Mouse (Mus musculus) G1E (cell line): ENCODE data around the gene Vwce. TPM values are rescaled to one million over a fixed set of nuclear protein-coding genes. Genes with fewer than 3 reads are reported as not detected.

Experiments
- ATAC-seq: 2 replicates; pipeline ENCODE4 v1.8.0; 2016; ENCODE audit warnings: mild to moderate bottlenecking; ENCODE audit not compliant: insufficient number of reproducible peaks, poor library complexity, low FRiP score, severe bottlenecking; ENCODE audit errors: extremely low read depth
- DNase-seq: peaks from one replicate; pipeline ENCODE4 v3.0.0; 2012; ENCODE audit warnings: low spot score
- H3K27me3 ChIP-seq: 2 replicates; pipeline ENCODE4 v1.6.1; 2012; ENCODE audit warnings: mild to moderate bottlenecking, low read length, inconsistent platforms; ENCODE audit not compliant: insufficient read depth
- H3K36me3 ChIP-seq: replicated peaks from 2 replicates; pipeline ENCODE3; 2012; ENCODE audit warnings: mild to moderate bottlenecking, inconsistent platforms
- H3K4me1 ChIP-seq: 2 replicates; pipeline ENCODE4 v1.6.1; 2012; ENCODE audit warnings: low read depth, low read length, inconsistent platforms, mixed read lengths; ENCODE audit not compliant: insufficient read depth
- H3K4me3 ChIP-seq: 2 replicates; pipeline ENCODE4 v1.5.1; 2012; ENCODE audit warnings: low read depth, mild to moderate bottlenecking, inconsistent platforms, low read length, moderate library complexity, mixed read lengths
- H3K9me3 ChIP-seq: replicated peaks from 2 replicates; pipeline ENCODE4 v1.6.1; 2012; ENCODE audit warnings: inconsistent platforms
- CTCF ChIP-seq: IDR thresholded peaks from 2 replicates; pipeline ENCODE4 v1.5.1; 2012; ENCODE audit warnings: low read depth, low read length, inconsistent platforms, mixed read lengths
- GATA1 ChIP-seq: IDR thresholded peaks from 2 replicates; pipeline ENCODE4 v1.6.1; 2012; ENCODE audit warnings: borderline replicate concordance, low read length, inconsistent platforms, mixed read lengths
- GATA2 ChIP-seq: IDR thresholded peaks from 2 replicates; pipeline ENCODE4 v1.6.1; 2012; ENCODE audit warnings: low read depth, low read length, inconsistent platforms, borderline replicate concordance
- POLR2AphosphoS5 ChIP-seq: IDR thresholded peaks from 2 replicates; pipeline ENCODE4 v1.6.1; 2012; ENCODE audit warnings: low read depth, low read length, inconsistent platforms; ENCODE audit not compliant: insufficient replicate concordance
- TAL1 ChIP-seq: conservative IDR thresholded peaks from 2 replicates; pipeline ENCODE4 v1.6.1; 2012; ENCODE audit warnings: low read depth, low read length, inconsistent platforms, mixed read lengths
- polyA plus RNA-seq: library from polyadenylated mRNA; stranded (reverse); fragments of >175 nt; gene quantifications from 2 replicates; pipeline ENCODE4 v1.2.3, GENCODE M21; 2012
- total RNA-seq, 2 experiments: library from RNA; stranded (forward) in 1 of 2; stranded (reverse) in 1 of 2; fragments of 200-1000 nt in 1 of 2; fragments of >200 nt in 1 of 2; fragmentation: Nextera tagmentation in 1 of 2; gene quantifications; 2 replicates each; pipeline ENCODE4 v1.2.3; 2014 to 2017

Gene Vwce
- total and polyA plus RNA-seq, 3 experiments, result 0.16 to 1.4 (median 0.24) TPM

DNA sequence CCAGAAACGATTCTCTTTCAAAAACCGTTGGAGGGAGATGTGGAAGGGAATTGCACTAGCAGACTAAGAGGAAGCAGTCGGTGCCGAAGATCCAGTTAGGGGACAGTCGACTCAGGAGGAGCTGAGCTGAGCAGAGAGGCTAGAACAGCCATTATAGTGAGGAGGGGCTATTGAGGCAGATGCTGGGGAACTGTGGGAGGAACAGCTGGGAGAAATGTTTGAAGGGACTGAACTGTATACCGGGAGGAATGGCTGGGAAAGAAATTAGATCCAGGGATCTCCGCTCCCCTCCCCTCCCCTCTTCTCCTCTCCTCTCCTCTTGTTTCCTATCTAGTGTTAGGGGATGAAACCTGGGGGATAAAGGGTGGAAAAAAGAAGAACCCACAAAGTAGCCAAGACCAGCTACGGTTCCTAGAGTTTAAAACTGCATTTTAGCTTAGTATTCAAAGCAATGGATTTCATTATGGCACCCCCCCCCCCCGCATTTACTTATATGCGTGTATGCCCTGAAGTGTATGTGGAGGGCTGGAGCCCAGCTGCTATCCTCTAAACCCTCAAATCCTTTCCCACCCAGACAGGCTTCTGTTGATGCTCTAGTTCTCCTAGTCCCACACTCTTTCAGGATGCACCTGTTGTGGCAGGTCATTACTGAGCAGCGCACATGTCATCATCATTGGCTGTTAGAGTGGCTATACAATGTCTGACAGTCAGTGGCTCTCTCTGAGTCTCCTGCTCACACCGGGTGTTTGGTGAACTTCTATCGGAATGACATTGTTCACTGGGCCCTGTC, 6.8 kb downstream of the Vwce start:
- ATAC-seq, result no peak
- DNase-seq, result no peak
- peaks cover 2% of the 10 kb centered on the region; the same call in 1 of the 2 replicates for H3K27me3 ChIP-seq
- peaks cover 12% of the 10 kb centered on the region for H3K36me3 ChIP-seq
- H3K9me3 ChIP-seq, result no peaks in the 10 kb centered on the region
- no peak for TF ChIP-seq TAL1
- TF ChIP-seq CTCF, result no peak
- no peak for TF ChIP-seq GATA1
- no peak for TF ChIP-seq POLR2AphosphoS5
- no peak for TF ChIP-seq GATA2
- H3K4me3 ChIP-seq, result no peak overlapping the region; the same call in 1 of the 2 replicates
- peaks cover 70% of the 10 kb centered on the region for H3K4me1 ChIP-seq

DNA sequence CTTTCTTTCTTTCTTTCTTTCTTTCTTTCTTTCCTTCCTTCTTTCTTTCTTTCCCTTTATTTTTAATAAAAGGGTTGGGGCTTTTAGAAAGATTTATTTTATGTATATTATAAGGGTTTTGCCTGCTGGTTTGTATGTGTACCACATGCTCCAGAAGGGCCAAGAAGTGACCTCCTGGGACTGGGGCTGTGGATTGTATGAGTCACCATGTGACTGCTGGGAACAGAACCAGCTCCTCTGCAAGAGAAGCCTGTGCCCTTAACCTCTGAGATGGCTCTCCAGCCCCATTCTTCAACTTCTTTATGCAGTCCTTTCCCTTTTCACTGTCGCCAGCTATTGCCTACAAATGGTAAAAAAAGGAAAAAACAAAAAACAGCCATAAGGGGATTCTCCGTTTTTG, 11.6 kb downstream of the Vwce start:
- no peak for DNase-seq
- Histone ChIP-seq H3K9me3 (no peaks in the 10 kb centered on the region), H3K27me3 (peaks cover 13% of the 10 kb centered on the region; the same call in 1 of the 2 replicates), H3K36me3 (no peaks in the 10 kb centered on the region), H3K4me1 (peaks cover 53% of the 10 kb centered on the region), H3K4me3 (no peak overlapping the region)
- no peak for ATAC-seq
- TF ChIP-seq CTCF (no peak), GATA1 (no peak), TAL1 (no peak), GATA2 (no peak), POLR2AphosphoS5 (no peak)

DNA sequence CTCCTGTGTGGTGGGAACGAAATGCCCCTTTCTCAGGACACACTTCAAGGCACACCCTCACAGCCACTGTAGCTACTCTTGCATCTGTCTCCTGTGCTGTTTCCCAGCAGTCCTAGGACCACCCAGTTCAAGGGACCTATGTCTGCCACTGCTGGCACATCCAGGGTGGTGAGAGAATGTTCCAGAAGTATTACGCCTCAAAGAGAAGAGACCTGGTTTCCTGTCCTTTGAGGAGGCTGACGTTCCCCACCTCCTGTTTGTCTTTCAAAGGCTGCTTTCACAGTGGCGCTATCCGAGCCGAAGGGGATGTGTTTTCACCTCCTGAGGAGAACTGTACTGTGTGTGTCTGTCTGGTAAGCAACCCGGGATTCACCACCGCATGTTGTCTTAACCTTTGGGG, 14.1 kb downstream of the Vwce start:
- Histone ChIP-seq H3K36me3 (no peaks in the 10 kb centered on the region), H3K4me3 (no peak overlapping the region), H3K4me1 (peaks cover 49% of the 10 kb centered on the region), H3K27me3 (peaks cover 13% of the 10 kb centered on the region; the same call in 1 of the 2 replicates), H3K9me3 (no peaks in the 10 kb centered on the region)
- no peak for DNase-seq
- no peak for ATAC-seq
- TF ChIP-seq POLR2AphosphoS5, result no peak
- no peak for TF ChIP-seq GATA2
- no peak for TF ChIP-seq TAL1

DNA sequence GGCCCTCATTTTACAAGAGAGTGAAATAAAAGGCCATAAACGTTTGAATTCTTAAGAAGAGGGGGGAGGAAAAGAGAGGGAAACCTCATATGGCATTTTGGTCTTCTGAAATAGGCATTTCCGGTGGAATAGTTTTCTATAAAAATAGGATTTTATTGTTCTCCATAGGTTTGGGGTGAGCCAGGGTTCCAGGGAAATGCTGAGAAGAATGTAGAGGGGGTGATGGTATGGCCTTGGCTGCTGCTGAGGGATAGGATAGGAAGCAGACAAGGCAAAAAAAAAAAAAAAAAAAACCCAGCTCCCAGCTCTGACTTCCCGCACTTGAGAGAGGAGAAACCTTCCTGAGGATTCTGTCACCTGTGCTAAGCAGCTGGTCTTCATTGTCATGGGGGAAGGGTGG, 22.0 kb downstream of the Vwce start:
- H3K4me1 ChIP-seq, result peaks cover 82% of the 10 kb centered on the region

DNA sequence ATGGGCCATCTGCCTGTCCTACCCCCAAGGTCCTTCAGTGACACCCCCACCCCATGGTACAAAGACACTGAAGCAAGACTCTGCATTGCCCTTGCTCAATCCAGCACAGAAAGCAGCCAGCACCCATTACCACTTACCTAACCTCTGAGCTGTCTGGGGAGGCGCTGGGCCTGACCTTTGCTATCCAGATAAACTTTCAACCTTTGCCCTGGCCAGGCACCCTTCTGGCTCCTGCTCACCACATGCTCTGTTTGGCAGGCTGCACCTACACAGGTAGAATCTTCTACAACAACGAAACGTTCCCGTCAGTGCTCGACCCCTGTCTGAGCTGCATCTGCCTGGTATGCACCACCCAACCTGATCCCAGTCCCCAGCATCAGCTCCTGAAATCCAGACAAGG, 23.7 kb downstream of the Vwce start:
- H3K36me3 ChIP-seq, result peaks cover 6% of the 10 kb centered on the region
- peaks cover 85% of the 10 kb centered on the region for H3K4me1 ChIP-seq
- H3K9me3 ChIP-seq, result no peaks in the 10 kb centered on the region
- no peak overlapping the region; the same call in 1 of the 2 replicates for H3K4me3 ChIP-seq
- DNase-seq (no peak), ATAC-seq (no peak)
- no peak for TF ChIP-seq GATA2
- TF ChIP-seq POLR2AphosphoS5, result no peak
- no peaks in the 10 kb centered on the region for H3K27me3 ChIP-seq

More for the DNA sequence above, 22.0 kb downstream of the Vwce start:
- ATAC-seq, result no peak
- no peak for DNase-seq
- Histone ChIP-seq H3K36me3 (peaks cover 6% of the 10 kb centered on the region), H3K9me3 (no peaks in the 10 kb centered on the region), H3K4me3 (no peak overlapping the region; the same call in 1 of the 2 replicates), H3K27me3 (no peaks in the 10 kb centered on the region)
- no peak for TF ChIP-seq TAL1
- no peak for TF ChIP-seq GATA1
- no peak for TF ChIP-seq GATA2
- no peak for TF ChIP-seq POLR2AphosphoS5
- no peak for TF ChIP-seq CTCF

DNA sequence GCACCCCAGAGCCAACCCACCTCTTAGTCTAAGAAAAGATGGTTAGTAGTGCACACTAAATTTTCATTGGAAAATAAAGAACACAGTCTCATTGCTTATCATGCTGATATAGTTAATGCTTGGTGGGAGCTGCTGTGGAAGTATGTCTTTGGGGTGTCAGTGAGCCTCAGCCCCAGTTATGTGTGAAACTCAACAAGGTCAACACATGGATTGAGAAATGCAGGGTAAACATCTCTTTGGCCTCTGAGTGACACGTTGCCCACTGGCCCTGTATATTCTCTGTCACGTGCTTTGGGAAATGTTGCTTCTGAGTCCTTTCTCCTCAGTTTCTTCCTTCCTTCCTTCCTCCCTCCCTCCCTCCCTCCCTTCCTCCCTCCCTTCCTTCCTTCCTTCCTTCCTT, 24.4 kb downstream of the Vwce start:
- TF ChIP-seq CTCF, result no peak
- no peak for TF ChIP-seq POLR2AphosphoS5
- H3K9me3 ChIP-seq, result no peaks in the 10 kb centered on the region
- peaks cover 85% of the 10 kb centered on the region for H3K4me1 ChIP-seq
- DNase-seq (no peak), ATAC-seq (no peak)
- peaks cover 6% of the 10 kb centered on the region for H3K36me3 ChIP-seq
- no peaks in the 10 kb centered on the region for H3K27me3 ChIP-seq
- H3K4me3 ChIP-seq, result no peak overlapping the region

DNA sequence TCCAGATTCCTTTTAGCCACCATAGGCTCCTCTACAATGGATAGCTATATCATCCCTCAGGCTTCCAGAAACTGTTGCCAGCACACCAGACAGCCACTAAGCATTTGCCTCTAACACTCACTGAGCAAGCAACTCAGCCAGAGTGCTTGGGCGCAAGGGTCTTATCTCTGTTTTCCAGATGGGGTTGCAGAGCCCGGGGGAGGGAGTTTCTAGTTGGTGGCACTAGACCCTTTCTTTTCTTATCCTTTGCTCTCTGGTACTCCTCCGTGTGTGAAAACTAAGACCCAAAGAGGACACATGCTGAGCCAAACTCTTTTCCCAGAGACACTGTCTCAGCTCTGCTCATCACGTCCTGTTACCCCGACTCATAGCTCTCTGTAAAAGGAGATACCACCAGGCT, 27.4 kb downstream of the Vwce start:
- DNase-seq, result peak; percentile 83
- Histone ChIP-seq H3K36me3 (peaks cover 6% of the 10 kb centered on the region), H3K27me3 (no peaks in the 10 kb centered on the region), H3K9me3 (no peaks in the 10 kb centered on the region), H3K4me3 (peak overlapping the region; percentile 16; the same call in 1 of the 2 replicates), H3K4me1 (peaks cover 90% of the 10 kb centered on the region)
- TF ChIP-seq TAL1 (peak; percentile 95), CTCF (no peak)
- peak; percentile 73 for ATAC-seq
